Mouse (Mus musculus): ENCODE measurements around the gene 4930562C15Rik. TPM values are rescaled to one million over a fixed set of nuclear protein-coding genes. Genes with fewer than 3 reads are reported as not detected.

Gene 4930562C15Rik
- polyA plus RNA-seq, 1 experiment from 2014 or later: 0.05 TPM

GRCm38 (mm10) chr16:4871926-4872325, 36.7 kb downstream of the 4930562C15Rik start:
- ATAC-seq (ENCODE audit: low read depth): no peak
- Histone ChIP-seq H3K27ac (ENCODE audit: low read length) (no peak overlapping the region), H3K4me3 (ENCODE audit: low read depth, low read length) (no peak overlapping the region), H3K9me3 (replicated peaks; ENCODE audit: control insufficient read depth, low read length) (no peaks in the 10 kb centered on the region), H3K27me3 (ENCODE audit: control insufficient read depth, insufficient read depth, low read depth, low read length) (no peaks in the 10 kb centered on the region), H3K36me3 (ENCODE audit: control insufficient read depth, insufficient read depth) (peaks cover 3% of the 10 kb centered on the region; the same call in 1 of the 2 replicates), H3K4me2 (ENCODE audit: low read depth, low read length) (no peak overlapping the region), H3K4me1 (ENCODE audit: control insufficient read depth, low read depth, low read length) (peaks cover 16% of the 10 kb centered on the region), H3K9ac (ENCODE audit: low read depth, low read length) (no peak overlapping the region; the same call in 1 of the 2 replicates)
- WGBS (ENCODE audit: insufficient replicate concordance): 56% methylated on average over 2 of the region's 2 CpGs

- Histone ChIP-seq H3K36me3 (ENCODE audit: control insufficient read depth, insufficient read depth) (no peaks in the 10 kb centered on the region; the same call in 1 of the 2 replicates), H3K27me3 (ENCODE audit: control insufficient read depth, insufficient read depth, low read depth, low read length) (no peaks in the 10 kb centered on the region), H3K27ac (ENCODE audit: low read length) (no peak overlapping the region), H3K9me3 (replicated peaks; ENCODE audit: control insufficient read depth, low read length) (no peaks in the 10 kb centered on the region), H3K4me2 (ENCODE audit: low read depth, low read length) (0 out of 2 replicates have a peak overlapping the region, but pooled peaks have one; percentile 11), H3K9ac (ENCODE audit: low read depth, low read length) (peak overlapping the region; percentile 29; the same call in 1 of the 2 replicates), H3K4me1 (ENCODE audit: control insufficient read depth, low read depth, low read length) (peaks cover 35% of the 10 kb centered on the region), H3K4me3 (ENCODE audit: low read depth, low read length) (no peak overlapping the region)
- 50% methylated on average over 22 of the region's 23 CpGs for WGBS (ENCODE audit: insufficient replicate concordance)
- ATAC-seq (ENCODE audit: low read depth): no peak
Measured at GRCm38 (mm10) chr16:4875198-4876032, 40.2 kb downstream of the 4930562C15Rik start.

- H3K9ac ChIP-seq (ENCODE audit: low read depth, low read length): peak overlapping the region; percentile 29; the same call in 1 of the 2 replicates
- no peak for ATAC-seq (ENCODE audit: low read depth)
- no peaks in the 10 kb centered on the region for H3K9me3 ChIP-seq (replicated peaks; ENCODE audit: control insufficient read depth, low read length)
- H3K4me2 ChIP-seq (ENCODE audit: low read depth, low read length): 0 out of 2 replicates have a peak overlapping the region, but pooled peaks have one; percentile 11
- no peaks in the 10 kb centered on the region; the same call in 1 of the 2 replicates for H3K36me3 ChIP-seq (ENCODE audit: control insufficient read depth, insufficient read depth)
- H3K27me3 ChIP-seq (ENCODE audit: control insufficient read depth, insufficient read depth, low read depth, low read length): no peaks in the 10 kb centered on the region
- no peak overlapping the region for H3K27ac ChIP-seq (ENCODE audit: low read length)
- no peak overlapping the region for H3K4me3 ChIP-seq (ENCODE audit: low read depth, low read length)
- WGBS (ENCODE audit: insufficient replicate concordance): 64% methylated on average over 8 of the region's 8 CpGs
- peaks cover 39% of the 10 kb centered on the region for H3K4me1 ChIP-seq (ENCODE audit: control insufficient read depth, low read depth, low read length)
Measured at GRCm38 (mm10) chr16:4876033-4876680, 40.9 kb downstream of the 4930562C15Rik start.

- no peak for ATAC-seq (ENCODE audit: low read depth)
- H3K9me3 ChIP-seq (replicated peaks; ENCODE audit: control insufficient read depth, low read length): no peaks in the 10 kb centered on the region
- peaks cover 50% of the 10 kb centered on the region for H3K4me1 ChIP-seq (ENCODE audit: control insufficient read depth, low read depth, low read length)
- H3K4me3 ChIP-seq (ENCODE audit: low read depth, low read length): no peak overlapping the region
- no peak overlapping the region for H3K27ac ChIP-seq (ENCODE audit: low read length)
- H3K4me2 ChIP-seq (ENCODE audit: low read depth, low read length): peak overlapping the region; percentile 95; the same call in 1 of the 2 replicates
- no peaks in the 10 kb centered on the region for H3K27me3 ChIP-seq (ENCODE audit: control insufficient read depth, insufficient read depth, low read depth, low read length)
- no peak overlapping the region for H3K9ac ChIP-seq (ENCODE audit: low read depth, low read length)
- H3K36me3 ChIP-seq (ENCODE audit: control insufficient read depth, insufficient read depth): no peaks in the 10 kb centered on the region; the same call in 1 of the 2 replicates
- WGBS (ENCODE audit: insufficient replicate concordance): 44% methylated on average over 4 of the region's 4 CpGs
Measured at GRCm38 (mm10) chr16:4877195-4877594, 42.0 kb downstream of the 4930562C15Rik start.

- ATAC-seq (ENCODE audit: low read depth): no peak
- peak overlapping the region; percentile 95 for H3K4me2 ChIP-seq (ENCODE audit: low read depth, low read length)
- H3K9ac ChIP-seq (ENCODE audit: low read depth, low read length): peak overlapping the region; percentile 91
- 61% methylated on average over 3 of the region's 3 CpGs for WGBS (ENCODE audit: insufficient replicate concordance)
- no peaks in the 10 kb centered on the region; the same call in 1 of the 2 replicates for H3K36me3 ChIP-seq (ENCODE audit: control insufficient read depth, insufficient read depth)
- H3K9me3 ChIP-seq (replicated peaks; ENCODE audit: control insufficient read depth, low read length): no peaks in the 10 kb centered on the region
- no peaks in the 10 kb centered on the region for H3K27me3 ChIP-seq (ENCODE audit: control insufficient read depth, insufficient read depth, low read depth, low read length)
- peak overlapping the region; percentile 89 for H3K4me3 ChIP-seq (ENCODE audit: low read depth, low read length)
- peak overlapping the region; percentile 99 for H3K27ac ChIP-seq (ENCODE audit: low read length)
- peaks cover 50% of the 10 kb centered on the region for H3K4me1 ChIP-seq (ENCODE audit: control insufficient read depth, low read depth, low read length)
Measured at GRCm38 (mm10) chr16:4877701-4878100, 42.5 kb downstream of the 4930562C15Rik start.

- WGBS (ENCODE audit: insufficient replicate concordance): 8% methylated on average over 5 of the region's 5 CpGs
- H3K9me3 ChIP-seq (replicated peaks; ENCODE audit: control insufficient read depth, low read length): no peaks in the 10 kb centered on the region
- H3K4me2 ChIP-seq (ENCODE audit: low read depth, low read length): peak overlapping the region; percentile 95
- peaks cover 50% of the 10 kb centered on the region for H3K4me1 ChIP-seq (ENCODE audit: control insufficient read depth, low read depth, low read length)
- H3K4me3 ChIP-seq (ENCODE audit: low read depth, low read length): peak overlapping the region; percentile 89
- H3K27ac ChIP-seq (ENCODE audit: low read length): peak overlapping the region; percentile 99
- H3K36me3 ChIP-seq (ENCODE audit: control insufficient read depth, insufficient read depth): no peaks in the 10 kb centered on the region; the same call in 1 of the 2 replicates
- H3K27me3 ChIP-seq (ENCODE audit: control insufficient read depth, insufficient read depth, low read depth, low read length): no peaks in the 10 kb centered on the region
- H3K9ac ChIP-seq (ENCODE audit: low read depth, low read length): peak overlapping the region; percentile 91
- ATAC-seq (ENCODE audit: low read depth): no peak
Measured at GRCm38 (mm10) chr16:4878192-4878885, 43.1 kb downstream of the 4930562C15Rik start.

- peak; percentile 12 for ATAC-seq (ENCODE audit: low read depth)
- WGBS (ENCODE audit: insufficient replicate concordance): under 1% methylated on average over 45 of the region's 54 CpGs
Measured at GRCm38 (mm10) chr16:4879101-4879707, 44.0 kb downstream of the 4930562C15Rik start.

GRCm38 (mm10) chr16:4879708-4880124, 44.5 kb downstream of the 4930562C15Rik start:
- no peaks in the 10 kb centered on the region for H3K9me3 ChIP-seq (replicated peaks; ENCODE audit: control insufficient read depth, low read length)
- peak; percentile 73 for ATAC-seq (ENCODE audit: low read depth)
- peak overlapping the region; percentile 89 for H3K4me3 ChIP-seq (ENCODE audit: low read depth, low read length)
- H3K4me2 ChIP-seq (ENCODE audit: low read depth, low read length): peak overlapping the region; percentile 95
- no peaks in the 10 kb centered on the region for H3K36me3 ChIP-seq (ENCODE audit: control insufficient read depth, insufficient read depth)
- H3K27ac ChIP-seq (ENCODE audit: low read length): peak overlapping the region; percentile 99
- H3K4me1 ChIP-seq (ENCODE audit: control insufficient read depth, low read depth, low read length): peaks cover 50% of the 10 kb centered on the region
- under 1% methylated on average over 40 of the region's 40 CpGs for WGBS (ENCODE audit: insufficient replicate concordance)
- H3K9ac ChIP-seq (ENCODE audit: low read depth, low read length): peak overlapping the region; percentile 91
- no peaks in the 10 kb centered on the region for H3K27me3 ChIP-seq (ENCODE audit: control insufficient read depth, insufficient read depth, low read depth, low read length)

More at GRCm38 (mm10) chr16:4879101-4879707, 44.0 kb downstream of the 4930562C15Rik start:
- Histone ChIP-seq H3K27me3 (ENCODE audit: control insufficient read depth, insufficient read depth, low read depth, low read length) (no peaks in the 10 kb centered on the region), H3K27ac (ENCODE audit: low read length) (peak overlapping the region; percentile 99), H3K4me3 (ENCODE audit: low read depth, low read length) (peak overlapping the region; percentile 89), H3K9me3 (replicated peaks; ENCODE audit: control insufficient read depth, low read length) (no peaks in the 10 kb centered on the region), H3K36me3 (ENCODE audit: control insufficient read depth, insufficient read depth) (no peaks in the 10 kb centered on the region; the same call in 1 of the 2 replicates), H3K4me2 (ENCODE audit: low read depth, low read length) (peak overlapping the region; percentile 95), H3K9ac (ENCODE audit: low read depth, low read length) (peak overlapping the region; percentile 91), H3K4me1 (ENCODE audit: control insufficient read depth, low read depth, low read length) (peaks cover 50% of the 10 kb centered on the region)
